ENCODE assay signal across 8 mouse cellular contexts in genomic region chr1:192854819-192855271, GRCm38 (mm10). TPM values are rescaled to one million over a fixed set of nuclear protein-coding genes. Genes with fewer than 3 reads are reported as not detected.
DNase-seq lines count a peak whose midpoint lies in the region; ATAC-seq lines count a peak whose summit lies in the region.

No protein-coding gene starts in this region.

- H3K9me3 ChIP-seq in forebrain, embryonic 15.5 days = no peaks in the 10 kb centered on the region
- no peaks in the 10 kb centered on the region for H3K9me3 ChIP-seq in stomach, embryonic 14.5 days (ENCODE audit: control insufficient read depth, low read depth, low read length)

- peaks cover 2% of the 10 kb centered on the region; the same call in 1 of the 2 replicates for H3K36me3 ChIP-seq in forebrain, embryonic 15.5 days
- 0 out of 2 replicates have a peak, but pooled peaks cover 2% of the 10 kb centered on the region for H3K36me3 ChIP-seq in stomach, embryonic 14.5 days (ENCODE audit: control insufficient read depth, insufficient read depth, low read length)

- DNase-seq in Muller cell, postnatal 12 days (ENCODE audit: inconsistent ontology term) = peak; percentile 74
- DNase-seq in heart, postnatal 25 days (ENCODE audit: low spot score) = peak; percentile 49
- DNase-seq in layer of hippocampus, postnatal 36 days = peak; percentile 35 to 49
- peak; percentile 66 for DNase-seq in mesoderm, embryonic 11.5 days (ENCODE audit: low read depth, low spot score)
- DNase-seq in spleen, postnatal 14 days (ENCODE audit: low spot score in 2 of 2) = no peak

- peak overlapping the region; percentile 78 for H3K4me3 ChIP-seq in forebrain, embryonic 15.5 days
- H3K4me3 ChIP-seq in stomach, embryonic 14.5 days (ENCODE audit: low read depth, low read length) = peak overlapping the region; percentile 89

- ATAC-seq in cerebellum, adult (ENCODE audit: insufficient number of reproducible peaks, low FRiP score, low TSS enrichment) = peak; percentile 33; the same call in 1 of the 2 replicates
- ATAC-seq in forebrain, embryonic 15.5 days (replicated peaks) = peak; percentile 45
- ATAC-seq in stomach, embryonic 14.5 days (ENCODE audit: insufficient number of reproducible peaks, insufficient read depth, low FRiP score, low read depth) = peak; percentile 50; the same call in 1 of the 2 replicates

- peak overlapping the region; percentile 87 for H3K4me2 ChIP-seq in forebrain, embryonic 15.5 days (replicated peaks)
- peak overlapping the region; percentile 85 for H3K4me2 ChIP-seq in stomach, embryonic 14.5 days (replicated peaks; ENCODE audit: low read depth, low read length)

- H3K4me1 ChIP-seq in forebrain, embryonic 15.5 days = peaks cover 53% of the 10 kb centered on the region
- peaks cover 38% of the 10 kb centered on the region for H3K4me1 ChIP-seq in stomach, embryonic 14.5 days (ENCODE audit: control insufficient read depth, insufficient read depth, low read length)

- intact Hi-C loops in heart, postnatal 25 days (cut with DNase I) = loop anchor here (5.0 kb wide), 1 partner anchor 68 kb away; no protein-coding TSS in a partner anchor

- H3K27ac ChIP-seq in forebrain, embryonic 15.5 days (replicated peaks) = peak overlapping the region; percentile 97
- peak overlapping the region; percentile 94 for H3K27ac ChIP-seq in stomach, embryonic 14.5 days (ENCODE audit: low read length)

- 1% methylated on average over 43 of the region's 45 CpGs for WGBS in forebrain, embryonic 15.5 days
- WGBS in stomach, embryonic 14.5 days = under 1% methylated on average over 40 of the region's 45 CpGs

- H3K27me3 ChIP-seq in forebrain, embryonic 15.5 days = no peaks in the 10 kb centered on the region
- H3K27me3 ChIP-seq in stomach, embryonic 14.5 days (ENCODE audit: control insufficient read depth, insufficient read depth, low read length) = no peaks in the 10 kb centered on the region

- H3K9ac ChIP-seq in forebrain, embryonic 15.5 days (replicated peaks) = peak overlapping the region; percentile 89
- peak overlapping the region; percentile 93 for H3K9ac ChIP-seq in stomach, embryonic 14.5 days (replicated peaks; ENCODE audit: low read depth, low read length)

RNA-seq across cellular contexts. Expression of gene Sertad4, which starts 0.7 kb away (rescaled TPM):
- polyA plus RNA-seq in forebrain, embryonic 15.5 days (2015; fragmentation: Nextera tagmentation; extraction: Ambion mirVana) = 35.8 and 36.8 TPM in 2 replicates
- 1 to 10 TPM; 3.9 to 5.7 TPM for total RNA-seq in heart, postnatal 25 days (2021)
- 10 to 100 TPM; 12.5 to 14.9 TPM for total RNA-seq in layer of hippocampus, postnatal 36 days (2021)
- 21.5 and 27.2 TPM in 2 replicates for polyA plus RNA-seq in stomach, embryonic 14.5 days (2014; fragmentation: Nextera tagmentation; extraction: Ambion mirVana)

Comparison
In these comparisons a context has a peak if more than half of its experiments do, and no peak if none do; other contexts are left out.
1. DNase-seq: peak in Muller cell, postnatal 12 days (single experiment), heart, postnatal 25 days (single experiment), layer of hippocampus, postnatal 36 days (2 of 2) and mesoderm, embryonic 11.5 days (single experiment); none in spleen, postnatal 14 days (0 of 2).
2. Peak in every context shown above with its lines, with median percentiles within 50 percentile points of each other: ATAC-seq.